Mouse (Mus musculus): Measurements from ENCODE around the gene Dlx2. TPM values are rescaled to one million over a fixed set of nuclear protein-coding genes. Genes with fewer than 3 reads are reported as not detected.
A peak's percentile ranks its signal among the peaks of the same experiment; 100 is the strongest.

The Dlx2 gene
- polyA plus RNA-seq, 1 experiment from 2014 or later: 0.41 TPM

DNA sequence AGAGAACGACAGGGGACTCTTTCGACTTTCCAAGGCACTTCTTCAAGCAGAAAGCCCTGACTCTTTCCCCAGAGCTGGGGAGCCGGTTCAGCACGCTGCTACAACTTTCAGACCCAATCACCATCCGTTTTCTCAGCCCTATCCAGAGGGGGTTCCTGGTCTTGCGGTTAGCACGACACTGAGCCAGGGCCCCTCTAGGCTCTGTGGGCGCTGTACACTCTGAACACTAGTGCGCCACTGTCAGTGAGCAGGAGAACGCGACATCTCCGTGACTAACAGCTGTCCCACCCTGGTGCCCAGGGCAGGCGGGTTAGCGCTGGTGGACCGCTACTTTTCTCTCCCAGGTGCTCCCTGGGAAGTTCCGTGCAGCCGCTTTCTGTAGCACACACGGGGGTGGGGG lies 5.2 kb upstream of the Dlx2 start:
- Histone ChIP-seq H3K9me3 (ENCODE audit: control insufficient read depth, low read length) (no peaks in the 10 kb centered on the region), H3K9ac (replicated peaks; ENCODE audit: low read length) (no peak overlapping the region), H3K4me3 (replicated peaks; ENCODE audit: low read depth, low read length) (no peak overlapping the region), H3K36me3 (ENCODE audit: control insufficient read depth, insufficient read depth, low read length) (no peaks in the 10 kb centered on the region), H3K4me2 (ENCODE audit: low read length) (no peak overlapping the region), H3K4me1 (ENCODE audit: control insufficient read depth, insufficient read depth, low read length) (0 out of 2 replicates have a peak, but pooled peaks cover 3% of the 10 kb centered on the region), H3K27me3 (ENCODE audit: control insufficient read depth, insufficient read depth, low read length) (peaks cover 59% of the 10 kb centered on the region), H3K27ac (replicated peaks; ENCODE audit: low read depth, low read length) (no peak overlapping the region)
- WGBS: 2% methylated on average over 18 of the region's 18 CpGs
- DNase-seq: peak; percentile 9
- no peak; the same call in 1 of the 2 replicates for ATAC-seq (ENCODE audit: low FRiP score, low TSS enrichment)

DNA sequence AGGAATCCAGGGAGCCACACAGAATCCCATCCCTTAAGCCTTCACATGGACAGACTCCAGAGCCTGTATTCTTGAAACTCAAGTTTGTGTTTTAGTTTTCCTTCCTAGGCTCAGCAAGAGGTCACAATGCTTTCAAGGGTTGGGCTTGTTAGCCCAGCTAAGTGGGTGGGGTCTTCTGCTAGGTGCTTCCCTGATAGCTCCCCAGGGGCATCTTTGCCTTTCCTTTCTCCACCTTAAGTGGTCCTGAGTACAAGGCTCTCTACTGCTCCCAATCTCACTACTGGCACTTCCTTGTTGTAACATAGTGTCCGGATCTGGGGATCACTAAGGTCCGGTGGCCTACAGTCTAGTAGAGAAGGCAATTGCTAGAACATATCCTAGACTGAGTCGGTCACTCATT lies 3.8 kb upstream of the Dlx2 start:
- ATAC-seq (ENCODE audit: low FRiP score, low TSS enrichment) (no peak), DNase-seq (no peak)
- peaks cover 72% of the 10 kb centered on the region for H3K27me3 ChIP-seq (ENCODE audit: control insufficient read depth, insufficient read depth, low read length)
- H3K9me3 ChIP-seq (ENCODE audit: control insufficient read depth, low read length): no peaks in the 10 kb centered on the region
- peaks cover 11% of the 10 kb centered on the region; the same call in 1 of the 2 replicates for H3K4me1 ChIP-seq (ENCODE audit: control insufficient read depth, insufficient read depth, low read length)
- H3K36me3 ChIP-seq (ENCODE audit: control insufficient read depth, insufficient read depth, low read length): no peaks in the 10 kb centered on the region
- H3K4me2 ChIP-seq (ENCODE audit: low read length): no peak overlapping the region
- no peak overlapping the region for H3K9ac ChIP-seq (replicated peaks; ENCODE audit: low read length)
- H3K27ac ChIP-seq (replicated peaks; ENCODE audit: low read depth, low read length): no peak overlapping the region
- no peak overlapping the region for H3K4me3 ChIP-seq (replicated peaks; ENCODE audit: low read depth, low read length)
- 24% methylated on average over 3 of the region's 3 CpGs for WGBS

DNA sequence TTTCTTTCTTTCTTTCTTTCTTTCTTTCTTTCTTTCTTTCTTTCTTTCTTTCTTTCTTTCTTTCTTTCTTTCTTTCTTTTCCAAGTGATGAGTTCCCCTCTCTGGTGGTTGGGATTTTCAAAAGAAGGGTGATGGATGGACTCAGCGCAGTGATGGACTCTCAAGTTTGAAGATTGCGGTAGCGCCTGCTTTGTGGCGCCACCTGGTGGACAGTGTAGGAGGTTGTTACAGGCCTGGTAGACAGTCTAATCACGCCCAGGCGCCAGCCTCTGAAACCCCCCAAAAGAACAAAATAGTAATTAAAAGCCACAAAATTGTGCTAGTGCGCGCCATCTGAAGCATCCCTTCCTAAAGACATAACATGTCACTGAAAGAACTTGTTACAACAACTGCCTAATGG lies 1.3 kb upstream of the Dlx2 start:
- ATAC-seq (ENCODE audit: low FRiP score, low TSS enrichment) (no peak), DNase-seq (peak; percentile 90)
- H3K4me2 ChIP-seq (ENCODE audit: low read length): no peak overlapping the region
- no peaks in the 10 kb centered on the region for H3K9me3 ChIP-seq (ENCODE audit: control insufficient read depth, low read length)
- WGBS: 2% methylated on average over 8 of the region's 8 CpGs
- peaks cover 15% of the 10 kb centered on the region for H3K4me1 ChIP-seq (ENCODE audit: control insufficient read depth, insufficient read depth, low read length)
- peaks cover 92% of the 10 kb centered on the region for H3K27me3 ChIP-seq (ENCODE audit: control insufficient read depth, insufficient read depth, low read length)
- no peak overlapping the region for H3K27ac ChIP-seq (replicated peaks; ENCODE audit: low read depth, low read length)
- no peak overlapping the region for H3K9ac ChIP-seq (replicated peaks; ENCODE audit: low read length)
- H3K36me3 ChIP-seq (ENCODE audit: control insufficient read depth, insufficient read depth, low read length): no peaks in the 10 kb centered on the region
- no peak overlapping the region for H3K4me3 ChIP-seq (replicated peaks; ENCODE audit: low read depth, low read length)

DNA sequence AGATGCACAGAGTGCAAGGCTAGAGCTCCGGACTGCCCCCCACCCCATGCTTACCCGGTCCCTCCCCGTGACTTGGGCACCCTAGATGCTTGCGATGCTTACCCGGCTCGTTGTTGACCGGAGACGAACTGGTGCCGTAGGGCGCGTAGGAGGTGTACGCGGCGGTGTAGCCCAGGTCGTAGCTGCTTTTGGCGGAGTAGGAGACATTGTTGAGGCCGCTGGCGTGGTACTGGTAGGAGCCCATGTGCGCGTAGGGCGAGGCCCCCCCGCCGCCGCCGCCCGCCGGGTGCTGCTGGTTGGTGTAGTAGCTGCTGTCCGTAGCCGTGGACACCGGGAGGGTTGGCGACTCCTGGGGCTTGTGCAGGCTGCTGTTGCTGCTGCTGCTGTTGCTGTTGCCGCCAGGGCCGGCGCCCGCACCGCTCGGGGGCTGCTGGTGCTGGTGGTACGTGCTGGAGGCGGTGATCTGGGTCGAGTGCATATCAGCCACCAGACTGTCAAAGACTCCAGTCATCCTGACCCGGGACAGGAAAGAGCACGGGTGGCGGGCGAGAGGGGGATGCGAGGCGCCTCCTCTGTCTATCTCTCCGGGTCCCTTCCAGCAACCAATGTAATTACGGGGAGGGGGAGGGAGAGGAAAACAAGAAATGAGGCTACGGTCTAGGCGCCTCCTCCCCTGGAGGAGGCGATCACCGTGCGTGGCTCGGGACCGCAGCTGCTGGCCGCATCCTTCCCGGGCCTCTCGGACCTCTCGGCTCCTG lies 493 bp downstream of the Dlx2 start:
- ATAC-seq (ENCODE audit: low FRiP score, low TSS enrichment) (peak; percentile 68), DNase-seq (peak; percentile 55)
- H3K4me2 ChIP-seq (ENCODE audit: low read length): peak overlapping the region; percentile 64
- no peaks in the 10 kb centered on the region for H3K9me3 ChIP-seq (ENCODE audit: control insufficient read depth, low read length)
- H3K36me3 ChIP-seq (ENCODE audit: control insufficient read depth, insufficient read depth, low read length): no peaks in the 10 kb centered on the region
- WGBS: under 1% methylated on average over 59 of the region's 59 CpGs
- peaks cover 92% of the 10 kb centered on the region for H3K27me3 ChIP-seq (ENCODE audit: control insufficient read depth, insufficient read depth, low read length)
- peak overlapping the region; percentile 34 for H3K4me3 ChIP-seq (replicated peaks; ENCODE audit: low read depth, low read length)
- peak overlapping the region; percentile 32 for H3K27ac ChIP-seq (replicated peaks; ENCODE audit: low read depth, low read length)
- H3K4me1 ChIP-seq (ENCODE audit: control insufficient read depth, insufficient read depth, low read length): peaks cover 13% of the 10 kb centered on the region
- peak overlapping the region; percentile 6; the same call in 1 of the 2 replicates for H3K9ac ChIP-seq (replicated peaks; ENCODE audit: low read length)

DNA sequence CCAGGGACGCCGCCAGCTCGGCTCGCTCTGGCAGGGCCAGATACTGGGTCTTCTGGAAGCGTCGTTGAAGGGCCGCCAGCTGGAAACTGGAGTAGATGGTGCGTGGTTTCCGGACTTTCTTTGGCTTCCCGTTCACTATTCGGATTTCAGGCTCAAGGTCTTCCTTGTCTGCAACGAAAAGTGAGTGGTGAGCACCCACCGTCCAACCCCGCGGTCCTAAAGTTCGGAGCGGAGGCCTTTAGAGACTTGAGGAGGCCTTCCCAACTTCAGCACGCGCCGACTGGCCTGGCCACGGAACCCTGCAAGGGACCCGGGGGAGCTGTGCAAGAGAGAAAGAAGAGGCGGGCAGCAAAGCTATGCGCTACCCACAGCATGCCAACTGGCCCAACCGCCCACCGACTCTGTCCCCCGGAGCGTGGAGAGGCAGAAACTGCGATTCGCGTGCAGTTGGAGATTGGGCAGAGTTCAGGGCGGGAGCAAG lies 1.1 kb downstream of the Dlx2 start:
- under 1% methylated on average over 32 of the region's 32 CpGs for WGBS
- DNase-seq (peak; percentile 36), ATAC-seq (ENCODE audit: low FRiP score, low TSS enrichment) (no peak)
- H3K4me1 ChIP-seq (ENCODE audit: control insufficient read depth, insufficient read depth, low read length): peaks cover 13% of the 10 kb centered on the region
- H3K27ac ChIP-seq (replicated peaks; ENCODE audit: low read depth, low read length): no peak overlapping the region; the same call in 1 of the 2 replicates
- peak overlapping the region; percentile 34 for H3K4me3 ChIP-seq (replicated peaks; ENCODE audit: low read depth, low read length)
- no peak overlapping the region for H3K9ac ChIP-seq (replicated peaks; ENCODE audit: low read length)
- H3K9me3 ChIP-seq (ENCODE audit: control insufficient read depth, low read length): no peaks in the 10 kb centered on the region
- peaks cover 90% of the 10 kb centered on the region for H3K27me3 ChIP-seq (ENCODE audit: control insufficient read depth, insufficient read depth, low read length)
- no peaks in the 10 kb centered on the region for H3K36me3 ChIP-seq (ENCODE audit: control insufficient read depth, insufficient read depth, low read length)
- peak overlapping the region; percentile 64 for H3K4me2 ChIP-seq (ENCODE audit: low read length)

DNA sequence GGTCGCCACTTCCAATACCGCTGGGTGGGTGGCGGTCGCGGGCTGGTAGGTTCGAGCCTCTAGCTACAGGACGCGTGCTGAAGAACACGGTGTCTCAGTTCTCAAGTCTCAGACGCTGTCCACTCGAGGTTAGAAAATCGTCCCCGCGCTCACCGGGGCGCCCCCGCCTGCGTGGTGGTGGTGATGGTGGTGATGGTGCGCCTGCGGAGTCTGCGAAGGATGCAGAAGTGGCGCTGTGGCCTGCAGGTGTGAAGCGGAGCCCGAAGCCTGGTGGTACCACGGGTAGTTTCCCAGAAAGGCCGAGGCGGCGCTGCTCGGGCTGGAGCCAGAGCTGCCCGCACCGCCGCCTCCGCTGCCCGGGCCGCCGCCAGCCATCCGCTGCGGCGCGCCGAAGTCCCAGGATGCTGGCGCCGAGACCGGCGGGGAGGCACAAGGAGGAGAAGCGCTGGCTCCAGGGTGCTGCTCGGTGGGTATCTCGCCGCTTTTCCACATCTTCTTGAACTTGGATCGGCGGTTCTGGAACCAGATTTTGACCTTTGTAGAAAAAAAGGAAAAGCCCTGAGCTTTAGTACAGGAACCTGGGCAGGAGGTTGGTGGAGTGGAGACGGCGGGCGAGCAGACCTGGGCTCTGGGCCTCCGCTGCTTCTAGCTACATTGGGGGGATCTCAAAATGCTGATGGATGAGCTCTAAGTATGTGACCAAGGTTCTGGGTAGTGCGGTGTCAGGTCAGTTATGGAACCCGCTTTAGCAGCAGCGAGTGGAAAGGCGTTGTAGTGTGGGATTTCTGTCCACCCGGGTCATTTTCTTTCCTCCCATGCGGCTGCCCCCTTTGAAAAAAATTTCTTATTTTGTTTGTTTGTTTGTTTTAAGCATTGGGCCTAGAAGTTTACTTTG lies 1.9 kb downstream of the Dlx2 start:
- peak overlapping the region; percentile 34; the same call in 1 of the 2 replicates for H3K4me3 ChIP-seq (replicated peaks; ENCODE audit: low read depth, low read length)
- DNase-seq: peak; percentile 64
- under 1% methylated on average over 61 of the region's 61 CpGs for WGBS
- no peaks in the 10 kb centered on the region for H3K36me3 ChIP-seq (ENCODE audit: control insufficient read depth, insufficient read depth, low read length)
- ATAC-seq (ENCODE audit: low FRiP score, low TSS enrichment): no peak
- H3K4me1 ChIP-seq (ENCODE audit: control insufficient read depth, insufficient read depth, low read length): peaks cover 13% of the 10 kb centered on the region
- 0 out of 2 replicates have a peak overlapping the region, but pooled peaks have one; percentile 20 for H3K27ac ChIP-seq (replicated peaks; ENCODE audit: low read depth, low read length)
- H3K9me3 ChIP-seq (ENCODE audit: control insufficient read depth, low read length): no peaks in the 10 kb centered on the region
- peaks cover 85% of the 10 kb centered on the region for H3K27me3 ChIP-seq (ENCODE audit: control insufficient read depth, insufficient read depth, low read length)
- no peak overlapping the region for H3K9ac ChIP-seq (replicated peaks; ENCODE audit: low read length)
- peak overlapping the region; percentile 19 for H3K4me2 ChIP-seq (ENCODE audit: low read length)

DNA sequence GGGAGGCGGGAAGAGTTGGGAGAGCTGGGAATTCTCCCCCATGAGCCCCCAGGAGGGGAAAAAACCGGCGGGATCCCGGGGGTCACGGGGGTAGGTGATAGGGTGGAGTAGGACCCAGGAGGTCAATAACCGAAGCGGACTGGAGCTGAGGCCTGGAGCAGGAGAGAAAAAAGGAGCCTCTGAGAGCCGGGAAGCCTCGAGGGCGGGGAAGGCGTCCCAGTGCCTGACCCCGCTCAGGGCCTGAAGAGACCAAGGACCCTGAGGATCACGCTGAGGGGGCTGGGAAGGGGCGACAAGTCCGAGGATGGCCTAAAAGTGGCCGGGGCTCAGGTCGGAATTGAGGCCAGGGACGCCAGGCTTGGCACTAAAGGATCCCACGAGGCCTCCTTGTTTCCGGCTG lies 2.6 kb downstream of the Dlx2 start:
- H3K36me3 ChIP-seq (ENCODE audit: control insufficient read depth, insufficient read depth, low read length): no peaks in the 10 kb centered on the region
- H3K9me3 ChIP-seq (ENCODE audit: control insufficient read depth, low read length): no peaks in the 10 kb centered on the region
- whole genome bisulfite sequencing: 1% methylated on average over 20 of the region's 20 CpGs
- H3K27ac ChIP-seq (replicated peaks; ENCODE audit: low read depth, low read length): no peak overlapping the region
- H3K27me3 ChIP-seq (ENCODE audit: control insufficient read depth, insufficient read depth, low read length): peaks cover 85% of the 10 kb centered on the region
- ATAC-seq (ENCODE audit: low FRiP score, low TSS enrichment) (no peak), DNase-seq (no peak)
- peaks cover 13% of the 10 kb centered on the region for H3K4me1 ChIP-seq (ENCODE audit: control insufficient read depth, insufficient read depth, low read length)
- peak overlapping the region; percentile 34; the same call in 1 of the 2 replicates for H3K4me3 ChIP-seq (replicated peaks; ENCODE audit: low read depth, low read length)
- no peak overlapping the region; the same call in 1 of the 2 replicates for H3K4me2 ChIP-seq (ENCODE audit: low read length)
- no peak overlapping the region for H3K9ac ChIP-seq (replicated peaks; ENCODE audit: low read length)

DNA sequence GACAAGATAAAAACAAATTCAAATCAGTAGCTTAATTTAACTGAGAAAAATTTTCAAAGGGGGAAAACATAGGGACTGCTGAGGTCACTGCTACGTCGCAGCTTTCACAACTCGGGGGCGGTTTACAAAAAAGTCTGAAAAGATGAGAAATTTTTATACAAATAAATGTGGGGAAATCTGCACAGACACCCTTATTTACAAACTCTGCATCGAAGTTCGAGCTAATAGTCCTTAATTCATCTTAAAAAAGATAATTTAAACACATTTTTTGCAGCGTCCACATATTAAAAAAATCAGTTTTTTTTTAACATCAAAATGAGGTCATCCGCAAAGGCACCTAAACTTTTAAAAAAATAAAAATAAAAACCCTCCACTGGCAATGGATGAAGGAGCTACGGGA lies 3.0 kb downstream of the Dlx2 start:
- 2% methylated on average over 9 of the region's 9 CpGs for WGBS
- Histone ChIP-seq H3K4me3 (replicated peaks; ENCODE audit: low read depth, low read length) (peak overlapping the region; percentile 3; the same call in 1 of the 2 replicates), H3K27ac (replicated peaks; ENCODE audit: low read depth, low read length) (no peak overlapping the region), H3K9ac (replicated peaks; ENCODE audit: low read length) (no peak overlapping the region), H3K4me1 (ENCODE audit: control insufficient read depth, insufficient read depth, low read length) (peaks cover 13% of the 10 kb centered on the region), H3K9me3 (ENCODE audit: control insufficient read depth, low read length) (no peaks in the 10 kb centered on the region), H3K36me3 (ENCODE audit: control insufficient read depth, insufficient read depth, low read length) (no peaks in the 10 kb centered on the region), H3K27me3 (ENCODE audit: control insufficient read depth, insufficient read depth, low read length) (peaks cover 85% of the 10 kb centered on the region), H3K4me2 (ENCODE audit: low read length) (no peak overlapping the region; the same call in 1 of the 2 replicates)
- ATAC-seq (ENCODE audit: low FRiP score, low TSS enrichment): no peak
- DNase-seq: peak; percentile 29
